Mouse (Mus musculus) midbrain, postnatal 0 days (tissue): ENCODE measurements around the gene Pcca. TPM values are rescaled to one million over a fixed set of nuclear protein-coding genes. Genes with fewer than 3 reads are reported as not detected.
A peak's percentile ranks its signal among the peaks of the same experiment; 100 is the strongest.

Experiments
- ATAC-seq: fragments of 200-750 bp; cut with Nextera tagmentation; 2 replicates; pipeline ENCODE4 v1.8.0; 2017; ENCODE audit warnings: moderate number of reproducible peaks, mild to moderate bottlenecking, moderate TSS enrichment, moderate library complexity; ENCODE audit not compliant: low FRiP score
- DNase-seq: peaks from one replicate; pipeline ENCODE4 v3.0.0-alpha.2; 2015; ENCODE audit warnings: low spot score
- H3K27ac ChIP-seq: fragments of 300-500 bp; sonication (generic); 2 replicates; pipeline ENCODE4 v1.5.1; 2014; ENCODE audit warnings: low read depth, mild to moderate bottlenecking, low read length, mixed read lengths
- H3K27me3 ChIP-seq: fragments of 300-500 bp; sonication (generic); 2 replicates; pipeline ENCODE4 v1.6.1; 2014; ENCODE audit warnings: low read length, control low read depth, mixed read lengths; ENCODE audit not compliant: insufficient read depth
- H3K36me3 ChIP-seq: fragments of 300-500 bp; sonication (generic); 2 replicates; pipeline ENCODE4 v1.6.1; 2014; ENCODE audit warnings: low read length, control low read depth, mixed read lengths; ENCODE audit not compliant: insufficient read depth
- H3K4me1 ChIP-seq: fragments of 300-500 bp; sonication (generic); 2 replicates; pipeline ENCODE4 v1.6.1; 2014; ENCODE audit warnings: mild to moderate bottlenecking, control low read depth, antibody characterized with exemption, low read length, mixed read lengths; ENCODE audit not compliant: insufficient read depth
- H3K4me2 ChIP-seq: fragments of 300-500 bp; sonication (generic); 2 replicates; pipeline ENCODE4 v1.6.1; 2014; ENCODE audit warnings: low read depth, mild to moderate bottlenecking, low read length, mixed read lengths; ENCODE audit not compliant: poor library complexity, severe bottlenecking
- H3K4me3 ChIP-seq: fragments of 300-500 bp; sonication (generic); 2 replicates; pipeline ENCODE4 v1.5.1; 2014; ENCODE audit warnings: low read depth, mild to moderate bottlenecking, low read length, moderate library complexity
- H3K9ac ChIP-seq: fragments of 300-500 bp; sonication (generic); replicated peaks from 2 replicates; pipeline ENCODE4 v1.6.1; 2014; ENCODE audit warnings: mild to moderate bottlenecking, low read length, moderate library complexity, mixed read lengths; ENCODE audit not compliant: poor library complexity, severe bottlenecking
- H3K9me3 ChIP-seq: fragments of 300-500 bp; sonication (generic); 2 replicates; pipeline ENCODE4 v1.6.1; 2016; ENCODE audit warnings: low read length, control low read depth
- CTCF ChIP-seq: IDR thresholded peaks from 2 replicates; pipeline ENCODE4 v1.5.1; 2016; ENCODE audit warnings: antibody characterized with exemption, mild to moderate bottlenecking
- WGBS: fragments of 180-500 bp; shearing (Covaris S2); extraction: QIAGEN DNeasy Blood & Tissue Kit; methylation state at CpG from one replicate; pipeline ENCODE4 v1.1.7; 2014; 5-methylcytosine and 5-hydroxymethylcytosine counted together
- polyA plus RNA-seq: library from polyadenylated mRNA; unstranded; fragments of >200 nt; fragmentation: Nextera tagmentation; extraction: Ambion mirVana; gene quantifications from 2 replicates; pipeline ENCODE4 v1.2.1, GENCODE M21; 2015
- total RNA-seq: library from RNA; depleted of rRNA; stranded (reverse); fragments of >200 nt; gene quantifications from 2 replicates; pipeline ENCODE4 v1.2.3, GENCODE M21; 2014

Pcca gene
- total and polyA plus RNA-seq, 2 experiments from 2014 or later = 16.7 to 27.2 TPM

DNA sequence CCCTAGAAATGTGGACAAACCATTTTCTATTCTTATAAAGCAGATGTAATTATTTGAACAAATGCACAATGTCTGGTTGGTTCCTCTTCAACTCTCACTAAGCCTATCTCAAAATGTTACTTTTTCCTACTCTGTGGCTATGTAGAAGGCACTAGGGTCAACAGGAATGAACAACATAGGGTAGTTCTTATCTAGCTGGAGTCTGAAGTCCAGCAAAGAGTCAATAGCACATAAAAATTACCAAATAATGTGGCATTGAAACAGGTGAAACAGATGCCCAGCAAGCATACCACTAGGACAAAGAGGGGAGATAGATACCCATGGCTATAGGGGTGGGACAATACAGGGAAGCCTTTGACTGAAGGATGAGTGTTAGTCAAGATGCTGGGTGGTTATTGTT, 377.1 kb downstream of the Pcca start:
- no peaks in the 10 kb centered on the region for H3K4me1 ChIP-seq
- H3K9ac ChIP-seq = no peak overlapping the region
- no peak for DNase-seq
- H3K27me3 ChIP-seq = no peaks in the 10 kb centered on the region
- no peak overlapping the region for H3K4me2 ChIP-seq
- H3K4me3 ChIP-seq = no peak overlapping the region
- no peaks in the 10 kb centered on the region for H3K36me3 ChIP-seq
- TF ChIP-seq CTCF = no peak
- no peak overlapping the region for H3K27ac ChIP-seq
- no peaks in the 10 kb centered on the region for H3K9me3 ChIP-seq
- no peak for ATAC-seq

DNA sequence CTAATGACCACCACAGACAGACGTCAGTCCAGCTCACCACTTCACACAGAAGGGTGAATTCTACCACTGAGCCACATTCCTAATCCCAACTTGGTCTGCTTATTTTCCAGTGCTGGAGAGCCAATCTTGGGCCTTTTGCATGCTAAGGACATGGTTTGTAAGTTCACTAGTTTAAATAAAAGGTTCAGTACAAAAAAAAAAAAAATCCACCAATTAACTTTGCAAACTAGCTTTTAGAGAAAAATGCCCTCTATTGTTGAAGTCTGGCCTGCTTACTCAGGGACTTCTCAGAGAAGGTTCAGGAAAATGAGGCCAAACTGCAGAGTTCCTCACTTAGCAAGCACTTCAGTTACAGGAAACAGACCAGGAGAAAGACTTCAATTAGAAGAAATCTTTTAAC, 378.0 kb downstream of the Pcca start:
- WGBS = 63% methylated on average over 1 of the region's 1 CpGs
- no peaks in the 10 kb centered on the region for H3K4me1 ChIP-seq
- H3K27ac ChIP-seq = no peak overlapping the region
- no peaks in the 10 kb centered on the region for H3K27me3 ChIP-seq
- H3K9ac ChIP-seq = no peak overlapping the region
- peak overlapping the region; percentile 70 for H3K4me3 ChIP-seq
- no peak for TF ChIP-seq CTCF
- H3K36me3 ChIP-seq = no peaks in the 10 kb centered on the region
- ATAC-seq (no peak), DNase-seq (no peak)
- no peaks in the 10 kb centered on the region for H3K9me3 ChIP-seq
- peak overlapping the region; percentile 96 for H3K4me2 ChIP-seq

GRCm38 (mm10) chr14:122912812-122913498, 378.8 kb downstream of the Pcca start:
- WGBS = under 1% methylated on average over 33 of the region's 58 CpGs
- Histone ChIP-seq H3K9me3 (no peaks in the 10 kb centered on the region), H3K27ac (0 out of 2 replicates have a peak overlapping the region, but pooled peaks have one; percentile 18), H3K36me3 (no peaks in the 10 kb centered on the region), H3K4me1 (no peaks in the 10 kb centered on the region), H3K27me3 (no peaks in the 10 kb centered on the region), H3K9ac (peak overlapping the region; percentile 56), H3K4me2 (peak overlapping the region; percentile 96), H3K4me3 (peak overlapping the region; percentile 70)
- no peak for TF ChIP-seq CTCF
- ATAC-seq = peak; percentile 78
- DNase-seq = peak; percentile 50

DNA sequence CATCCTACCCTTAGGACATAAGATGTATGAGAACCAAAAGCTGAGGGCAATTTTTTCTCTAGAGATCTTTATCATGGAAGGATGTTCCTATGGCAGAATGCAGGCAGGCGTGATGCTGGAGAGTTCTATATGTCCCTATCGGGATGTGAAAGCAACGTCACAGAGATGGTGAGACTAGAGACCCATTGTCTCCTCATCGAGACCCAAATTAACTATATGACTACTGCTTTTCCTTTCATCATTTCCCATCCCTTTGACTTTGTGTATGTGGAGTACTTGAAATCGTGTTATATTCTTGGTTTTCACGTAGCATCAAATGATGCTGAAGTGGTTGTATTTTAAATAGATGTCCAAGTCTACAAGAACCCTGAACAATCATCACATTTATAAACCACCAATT, 379.5 kb downstream of the Pcca start, which contains the start of gene Ggact:
Gene Ggact (minus strand): TSS at position 101 of the 400 bp plus-strand sequence.
- Histone ChIP-seq H3K4me1 (no peaks in the 10 kb centered on the region), H3K27me3 (no peaks in the 10 kb centered on the region), H3K9ac (peak within 1 kb of the TSS; percentile 56), H3K27ac (0 out of 2 replicates have a peak within 1 kb of the TSS, but pooled peaks have one; percentile 18), H3K36me3 (no peaks in the 10 kb centered on the region), H3K4me3 (peak within 1 kb of the TSS; percentile 70), H3K9me3 (no peaks in the 10 kb centered on the region), H3K4me2 (peak within 1 kb of the TSS; percentile 96)
- WGBS = 70% methylated on average over 6 of the region's 6 CpGs
- ATAC-seq (no peak), DNase-seq (no peak)
- no peak for TF ChIP-seq CTCF

- H3K9ac ChIP-seq = no peak overlapping the region
- no peak overlapping the region for H3K4me2 ChIP-seq
- ATAC-seq (no peak), DNase-seq (no peak)
- no peaks in the 10 kb centered on the region for H3K4me1 ChIP-seq
- H3K9me3 ChIP-seq = no peaks in the 10 kb centered on the region
- H3K27ac ChIP-seq = no peak overlapping the region
- no peaks in the 10 kb centered on the region for H3K27me3 ChIP-seq
- no peak for TF ChIP-seq CTCF
- 100% methylated on average over 1 of the region's 1 CpGs for WGBS
- H3K4me3 ChIP-seq = no peak overlapping the region
- H3K36me3 ChIP-seq = peaks cover 4% of the 10 kb centered on the region; the same call in 1 of the 2 replicates
Observed at GRCm38 (mm10) chr14:122917676-122918075, 383.6 kb downstream of the Pcca start.

DNA sequence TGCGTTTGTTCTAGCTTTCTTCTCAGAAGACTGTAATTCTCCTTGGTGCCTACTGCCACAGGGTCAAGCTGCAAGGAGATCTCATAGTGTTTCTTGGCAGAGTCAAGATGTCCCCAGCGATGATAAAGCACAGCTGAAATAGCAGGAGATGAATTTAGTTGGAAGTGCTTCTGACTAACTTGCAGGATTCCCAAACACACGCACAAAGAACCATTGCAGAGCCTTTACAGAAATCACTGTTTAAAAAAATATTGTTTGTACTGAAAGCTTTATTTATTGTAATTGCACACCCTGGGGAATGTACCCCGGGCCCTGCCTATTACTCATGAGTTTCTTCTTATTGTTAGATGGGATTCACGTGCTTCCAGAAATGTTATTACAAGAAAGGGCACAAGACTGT, 385.9 kb downstream of the Pcca start:
- no peaks in the 10 kb centered on the region for H3K27me3 ChIP-seq
- H3K9ac ChIP-seq = no peak overlapping the region
- TF ChIP-seq CTCF = no peak
- no peak overlapping the region for H3K4me3 ChIP-seq
- no peaks in the 10 kb centered on the region for H3K9me3 ChIP-seq
- H3K27ac ChIP-seq = no peak overlapping the region
- no peak for ATAC-seq
- no peaks in the 10 kb centered on the region for H3K4me1 ChIP-seq
- peaks cover 4% of the 10 kb centered on the region; the same call in 1 of the 2 replicates for H3K36me3 ChIP-seq
- WGBS = 77% methylated on average over 5 of the region's 5 CpGs
- H3K4me2 ChIP-seq = no peak overlapping the region
- no peak for DNase-seq
